Mouse (Mus musculus) embryonic facial prominence, embryonic 11.5 days (tissue): ENCODE data around the gene Cfap299. TPM values are rescaled to one million over a fixed set of nuclear protein-coding genes. Genes with fewer than 3 reads are reported as not detected.
A peak's percentile ranks its signal among the peaks of the same experiment; 100 is the strongest.

Experiments
- ATAC-seq: fragments of 200-750 bp; cut with Nextera tagmentation; replicated peaks from 2 replicates; pipeline ENCODE4 v1.8.0; 2017; ENCODE audit warnings: low read depth; ENCODE audit not compliant: insufficient number of reproducible peaks, low FRiP score, low TSS enrichment
- DNase-seq: peaks from one replicate; pipeline ENCODE4 v3.0.0-alpha.2; 2015; ENCODE audit warnings: low spot score
- H3K27ac ChIP-seq: fragments of 300-500 bp; sonication (generic); replicated peaks from 2 replicates; pipeline ENCODE4 v1.5.1; 2014; ENCODE audit warnings: mild to moderate bottlenecking, low read depth, low read length, control low read depth
- H3K27me3 ChIP-seq: fragments of 300-500 bp; sonication (generic); 2 replicates; pipeline ENCODE4 v1.6.1; 2014; ENCODE audit warnings: mild to moderate bottlenecking, low read length, moderate library complexity, mixed read lengths; ENCODE audit not compliant: control insufficient read depth, insufficient read depth
- H3K36me3 ChIP-seq: fragments of 300-500 bp; sonication (generic); replicated peaks from 2 replicates; pipeline ENCODE4 v1.6.1; 2014; ENCODE audit warnings: low read depth, mild to moderate bottlenecking, low read length, moderate library complexity, mixed read lengths; ENCODE audit not compliant: control insufficient read depth, insufficient read depth
- H3K4me1 ChIP-seq: fragments of 300-500 bp; sonication (generic); 2 replicates; pipeline ENCODE4 v1.6.1; 2014; ENCODE audit warnings: low read length, mixed read lengths; ENCODE audit not compliant: control insufficient read depth, insufficient read depth
- H3K4me2 ChIP-seq: fragments of 300-500 bp; sonication (generic); 2 replicates; pipeline ENCODE4 v1.6.1; 2014; ENCODE audit warnings: low read depth, mild to moderate bottlenecking, control low read depth, low read length, moderate library complexity
- H3K4me3 ChIP-seq: fragments of 300-500 bp; sonication (generic); 2 replicates; pipeline ENCODE4 v1.5.1; 2014; ENCODE audit warnings: low read depth, low read length, control low read depth
- H3K9ac ChIP-seq: fragments of 300-500 bp; sonication (generic); replicated peaks from 2 replicates; pipeline ENCODE4 v1.6.1; 2014; ENCODE audit warnings: mild to moderate bottlenecking, control low read depth, low read length
- H3K9me3 ChIP-seq: fragments of 300-500 bp; sonication (generic); replicated peaks from 2 replicates; pipeline ENCODE4 v1.6.1; 2016; ENCODE audit warnings: mild to moderate bottlenecking, low read length, inconsistent platforms, mixed read lengths; ENCODE audit not compliant: control insufficient read depth
- WGBS: fragments of 180-500 bp; shearing (Covaris S2); extraction: QIAGEN DNeasy Blood & Tissue Kit; methylation state at CpG from one replicate; pipeline ENCODE4 v1.1.7; 2014; 5-methylcytosine and 5-hydroxymethylcytosine counted together
- polyA plus RNA-seq: library from polyadenylated mRNA; unstranded; fragments of >200 nt; fragmentation: Nextera tagmentation; extraction: Ambion mirVana; gene quantifications from 2 replicates; pipeline ENCODE4 v1.2.1, GENCODE M21; 2014

Cfap299 gene
- polyA plus RNA-seq, 1 experiment from 2014 or later: 1.5 TPM

GRCm38 (mm10) chr5:98446771-98447462 lies 117.8 kb downstream of the Cfap299 start:
- Histone ChIP-seq H3K4me3 (no peak overlapping the region), H3K4me2 (no peak overlapping the region), H3K4me1 (no peaks in the 10 kb centered on the region), H3K27ac (no peak overlapping the region), H3K9me3 (no peaks in the 10 kb centered on the region), H3K9ac (no peak overlapping the region), H3K36me3 (no peaks in the 10 kb centered on the region), H3K27me3 (no peaks in the 10 kb centered on the region)
- DNase-seq: no peak
- WGBS: 90% methylated on average over 12 of the region's 12 CpGs
- ATAC-seq: no peak

DNA sequence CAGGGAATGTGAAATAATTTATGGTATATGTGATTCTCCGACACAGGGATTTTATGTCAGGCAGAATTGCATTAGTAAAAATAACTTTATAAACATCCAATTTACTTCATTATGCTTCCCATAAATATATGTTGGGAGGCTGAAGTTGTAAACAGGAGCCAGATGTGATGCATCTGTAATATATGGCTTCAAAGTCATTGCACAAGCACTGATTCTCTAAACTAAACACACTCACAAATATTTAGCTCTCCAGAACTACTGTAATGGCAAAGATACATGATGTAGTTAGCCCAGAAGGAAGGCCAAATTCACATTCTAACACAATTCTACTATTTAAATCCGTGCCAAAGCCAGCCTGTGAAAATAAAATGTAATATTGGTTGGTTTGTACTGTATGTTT lies 120.8 kb downstream of the Cfap299 start:
- ATAC-seq (no peak), DNase-seq (no peak)
- Histone ChIP-seq H3K36me3 (no peaks in the 10 kb centered on the region), H3K4me3 (no peak overlapping the region), H3K27me3 (no peaks in the 10 kb centered on the region), H3K4me2 (no peak overlapping the region), H3K4me1 (no peaks in the 10 kb centered on the region), H3K9ac (no peak overlapping the region), H3K27ac (no peak overlapping the region), H3K9me3 (no peaks in the 10 kb centered on the region)
- WGBS: 84% methylated on average over 2 of the region's 2 CpGs

DNA sequence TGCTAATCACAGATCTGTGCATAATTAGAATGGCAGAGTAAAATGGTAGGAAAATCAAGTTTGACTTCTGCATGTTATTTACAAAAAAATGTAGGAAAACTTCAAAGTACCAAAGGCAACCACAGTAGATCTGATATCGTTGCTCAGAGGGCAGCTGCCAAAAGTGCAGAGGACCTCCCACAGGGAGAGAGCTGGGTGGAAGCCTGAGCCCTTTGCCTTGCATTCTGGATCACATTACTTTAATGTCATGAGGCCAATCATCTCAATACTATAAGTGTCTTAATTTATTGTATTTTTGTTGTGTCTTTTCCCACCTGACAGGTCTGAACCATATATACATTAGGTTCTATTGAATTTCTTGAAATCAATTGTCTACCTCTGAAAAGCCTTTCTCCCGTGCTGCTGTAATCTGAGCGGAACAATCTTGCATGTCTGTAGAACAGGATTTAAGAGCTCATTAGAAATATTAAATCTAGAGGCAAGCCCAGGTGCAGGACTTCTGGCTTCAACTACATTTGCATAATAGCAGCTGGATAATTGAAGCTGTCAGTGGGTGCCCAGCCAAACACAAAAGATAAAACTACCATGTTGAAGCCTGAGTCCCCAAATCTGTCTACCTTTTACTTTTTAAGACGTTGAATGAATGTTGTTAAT lies 137.9 kb downstream of the Cfap299 start:
- Histone ChIP-seq H3K36me3 (no peaks in the 10 kb centered on the region), H3K9me3 (no peaks in the 10 kb centered on the region), H3K27me3 (no peaks in the 10 kb centered on the region), H3K27ac (no peak overlapping the region), H3K4me2 (no peak overlapping the region), H3K4me1 (no peaks in the 10 kb centered on the region), H3K9ac (no peak overlapping the region), H3K4me3 (no peak overlapping the region)
- 49% methylated on average over 4 of the region's 4 CpGs for WGBS
- DNase-seq (peak; percentile 9), ATAC-seq (no peak; the same call in 1 of the 2 replicates)

DNA sequence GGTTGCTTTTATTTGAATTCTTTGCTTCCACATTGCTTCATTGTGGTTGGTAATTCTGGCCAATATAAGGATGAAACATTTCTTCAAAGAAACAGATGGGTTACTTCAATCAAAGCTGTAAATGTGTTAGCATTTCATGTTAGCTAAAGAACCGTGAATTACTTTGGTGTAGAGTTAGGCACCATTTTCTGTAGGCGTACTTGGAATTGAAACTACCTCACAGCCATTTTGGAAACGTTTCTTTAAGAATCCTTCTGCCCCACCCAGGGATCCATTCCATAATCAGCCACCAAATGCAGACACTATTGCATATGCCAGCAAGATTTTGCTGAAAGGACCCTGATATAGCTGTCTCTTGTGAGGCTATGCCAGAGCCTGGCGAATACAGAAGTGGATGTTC lies 140.9 kb downstream of the Cfap299 start:
- H3K27me3 ChIP-seq: no peaks in the 10 kb centered on the region
- no peak overlapping the region for H3K4me2 ChIP-seq
- no peak overlapping the region for H3K4me3 ChIP-seq
- DNase-seq: no peak
- H3K9me3 ChIP-seq: no peaks in the 10 kb centered on the region
- H3K36me3 ChIP-seq: no peaks in the 10 kb centered on the region
- H3K4me1 ChIP-seq: no peaks in the 10 kb centered on the region
- WGBS: 86% methylated on average over 4 of the region's 4 CpGs
- ATAC-seq: no peak
- H3K9ac ChIP-seq: no peak overlapping the region
- H3K27ac ChIP-seq: no peak overlapping the region

- Histone ChIP-seq H3K36me3 (no peaks in the 10 kb centered on the region), H3K9me3 (no peaks in the 10 kb centered on the region), H3K4me3 (no peak overlapping the region), H3K4me2 (no peak overlapping the region), H3K9ac (no peak overlapping the region), H3K4me1 (no peaks in the 10 kb centered on the region), H3K27me3 (no peaks in the 10 kb centered on the region), H3K27ac (no peak overlapping the region)
- DNase-seq: no peak
- WGBS: 91% methylated on average over 3 of the region's 3 CpGs
- ATAC-seq: no peak
These were observed 147.4 kb downstream of the Cfap299 start for GRCm38 (mm10) chr5:98476539-98476938.

GRCm38 (mm10) chr5:98477261-98477660 lies 148.2 kb downstream of the Cfap299 start:
- Histone ChIP-seq H3K27ac (no peak overlapping the region), H3K4me3 (no peak overlapping the region), H3K36me3 (no peaks in the 10 kb centered on the region), H3K9ac (no peak overlapping the region), H3K4me2 (no peak overlapping the region), H3K4me1 (no peaks in the 10 kb centered on the region), H3K9me3 (no peaks in the 10 kb centered on the region), H3K27me3 (no peaks in the 10 kb centered on the region)
- no peak for DNase-seq
- ATAC-seq: no peak
- WGBS: 75% methylated on average over 8 of the region's 8 CpGs

DNA sequence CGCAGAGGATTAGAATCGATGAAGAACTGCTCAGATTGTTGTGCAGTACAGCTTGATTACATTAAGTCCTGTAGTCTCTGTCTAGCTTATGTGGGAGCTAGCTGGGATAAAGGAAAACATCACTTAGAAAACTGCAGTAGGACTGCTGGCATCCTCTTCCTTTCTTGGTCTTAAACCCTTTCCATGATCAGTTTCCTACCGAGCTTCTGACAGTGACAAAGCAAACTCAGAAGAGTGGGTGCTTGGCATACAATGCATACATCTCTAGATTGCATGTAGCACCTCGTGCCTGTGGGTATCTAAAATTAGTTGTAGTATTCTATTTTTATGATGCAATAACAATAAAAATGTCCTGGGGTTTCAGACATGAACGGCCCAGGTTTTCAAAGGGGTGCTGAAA lies 154.4 kb downstream of the Cfap299 start:
- Histone ChIP-seq H3K27ac (no peak overlapping the region), H3K4me3 (no peak overlapping the region), H3K9me3 (no peaks in the 10 kb centered on the region), H3K9ac (no peak overlapping the region), H3K4me2 (no peak overlapping the region), H3K27me3 (no peaks in the 10 kb centered on the region), H3K4me1 (no peaks in the 10 kb centered on the region), H3K36me3 (no peaks in the 10 kb centered on the region)
- 83% methylated on average over 5 of the region's 5 CpGs for WGBS
- ATAC-seq: no peak
- DNase-seq: no peak

DNA sequence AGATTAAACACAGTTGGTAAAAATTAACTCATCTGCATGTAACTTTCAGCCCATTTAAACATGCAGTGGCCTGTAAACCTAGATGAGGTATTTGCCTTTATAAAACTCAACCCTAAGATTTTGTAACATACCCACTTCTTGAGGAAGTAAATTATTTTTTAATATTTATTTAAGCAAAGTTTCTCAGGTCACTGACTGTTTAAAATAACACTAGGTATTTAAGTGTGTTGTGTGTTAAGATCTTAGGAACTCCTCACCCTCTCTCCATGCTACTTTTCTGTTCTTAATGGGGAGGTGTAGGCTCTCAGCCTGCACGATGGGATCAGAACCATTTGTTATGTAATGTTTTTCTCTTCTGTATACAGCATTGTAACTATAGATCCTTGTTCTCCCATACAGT lies 156.1 kb downstream of the Cfap299 start:
- DNase-seq (no peak), ATAC-seq (no peak)
- Histone ChIP-seq H3K4me3 (no peak overlapping the region), H3K36me3 (no peaks in the 10 kb centered on the region), H3K27me3 (no peaks in the 10 kb centered on the region), H3K9me3 (no peaks in the 10 kb centered on the region), H3K4me1 (no peaks in the 10 kb centered on the region), H3K27ac (no peak overlapping the region), H3K9ac (no peak overlapping the region), H3K4me2 (no peak overlapping the region)
- WGBS: 94% methylated on average over 1 of the region's 1 CpGs
